Mouse (Mus musculus) lung, embryonic 14.5 days (tissue): ENCODE data around the gene Pcsk4. TPM values are rescaled to one million over a fixed set of nuclear protein-coding genes. Genes with fewer than 3 reads are reported as not detected.
A peak's percentile ranks its signal among the peaks of the same experiment; 100 is the strongest.

ENCODE experiments used
- ATAC-seq: fragments of 200-750 bp; cut with Nextera tagmentation; 2 replicates; pipeline ENCODE4 v1.8.0; 2017; ENCODE audit warnings: mild to moderate bottlenecking, moderate TSS enrichment, moderate library complexity; ENCODE audit not compliant: insufficient read depth
- DNase-seq: peaks from one replicate; pipeline ENCODE4 v3.0.0-alpha.2; 2015
- H3K27ac ChIP-seq: fragments of 300-500 bp; sonication (generic); 2 replicates; pipeline ENCODE4 v1.5.1; 2014; ENCODE audit warnings: low read depth, mild to moderate bottlenecking, moderate library complexity
- H3K27me3 ChIP-seq: fragments of 300-500 bp; sonication (generic); 2 replicates; pipeline ENCODE4 v1.6.1; 2014; ENCODE audit warnings: low read length, control low read depth; ENCODE audit not compliant: insufficient read depth
- H3K36me3 ChIP-seq: fragments of 300-500 bp; sonication (generic); 2 replicates; pipeline ENCODE4 v1.6.1; 2014; ENCODE audit warnings: control low read depth; ENCODE audit not compliant: insufficient read depth
- H3K4me1 ChIP-seq: fragments of 300-500 bp; sonication (generic); 2 replicates; pipeline ENCODE4 v1.6.1; 2014; ENCODE audit warnings: antibody characterized with exemption, control low read depth; ENCODE audit not compliant: insufficient read depth
- H3K4me2 ChIP-seq: fragments of 300-500 bp; sonication (generic); 2 replicates; pipeline ENCODE4 v1.6.1; 2014; ENCODE audit warnings: mild to moderate bottlenecking
- H3K4me3 ChIP-seq: fragments of 300-500 bp; sonication (generic); 2 replicates; pipeline ENCODE4 v1.5.1; 2014; ENCODE audit warnings: low read depth, low read length
- H3K9ac ChIP-seq: fragments of 300-500 bp; sonication (generic); 2 replicates; pipeline ENCODE4 v1.6.1; 2014
- H3K9me3 ChIP-seq: fragments of 300-500 bp; sonication (generic); 2 replicates; pipeline ENCODE4 v1.6.1; 2016; ENCODE audit warnings: low read depth, low read length, control low read depth
- CTCF ChIP-seq: IDR thresholded peaks from 2 replicates; pipeline ENCODE4 v1.5.1; 2016; ENCODE audit warnings: antibody characterized with exemption, low read depth
- WGBS: fragments of 180-500 bp; shearing (Covaris S2); extraction: QIAGEN DNeasy Blood & Tissue Kit; methylation state at CpG from one replicate; pipeline ENCODE4 v1.1.7; 2014; 5-methylcytosine and 5-hydroxymethylcytosine counted together
- polyA plus RNA-seq: library from polyadenylated mRNA; unstranded; fragments of >200 nt; fragmentation: Nextera tagmentation; extraction: Ambion mirVana; gene quantifications from 2 replicates; pipeline ENCODE4 v1.2.1, GENCODE M21; 2014

Gene Pcsk4
- polyA plus RNA-seq, 1 experiment from 2014 or later: 4.2 TPM

DNA sequence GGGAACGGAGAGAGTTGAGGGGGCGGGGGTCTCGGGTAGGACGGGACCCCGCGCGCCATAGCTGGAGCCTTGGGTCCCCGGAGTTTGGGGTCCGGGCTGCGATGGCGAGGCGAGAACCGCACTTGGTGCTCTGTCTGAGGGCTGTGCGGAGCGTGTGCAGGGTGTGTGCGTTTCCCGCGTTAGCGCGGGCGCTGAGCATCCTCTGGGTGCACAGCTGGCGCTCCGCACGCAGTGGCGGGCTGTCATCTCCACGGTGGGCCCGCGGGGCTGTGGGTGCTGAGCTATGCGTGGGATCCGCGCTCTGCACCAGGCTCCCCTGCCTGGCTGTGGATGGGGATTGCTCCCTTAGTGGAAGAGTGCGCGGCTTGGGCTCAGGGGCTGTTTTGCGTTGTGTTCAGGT lies 27.4 kb upstream of the Pcsk4 start:
- no peak for TF ChIP-seq CTCF
- Histone ChIP-seq H3K4me2 (peak overlapping the region; percentile 63), H3K27me3 (peaks cover 65% of the 10 kb centered on the region), H3K27ac (no peak overlapping the region), H3K4me3 (peak overlapping the region; percentile 36), H3K9me3 (no peaks in the 10 kb centered on the region), H3K36me3 (no peaks in the 10 kb centered on the region), H3K9ac (no peak overlapping the region), H3K4me1 (peaks cover 5% of the 10 kb centered on the region; the same call in 1 of the 2 replicates)
- 2% methylated on average over 34 of the region's 34 CpGs for WGBS
- DNase-seq: no peak
- no peak for ATAC-seq

DNA sequence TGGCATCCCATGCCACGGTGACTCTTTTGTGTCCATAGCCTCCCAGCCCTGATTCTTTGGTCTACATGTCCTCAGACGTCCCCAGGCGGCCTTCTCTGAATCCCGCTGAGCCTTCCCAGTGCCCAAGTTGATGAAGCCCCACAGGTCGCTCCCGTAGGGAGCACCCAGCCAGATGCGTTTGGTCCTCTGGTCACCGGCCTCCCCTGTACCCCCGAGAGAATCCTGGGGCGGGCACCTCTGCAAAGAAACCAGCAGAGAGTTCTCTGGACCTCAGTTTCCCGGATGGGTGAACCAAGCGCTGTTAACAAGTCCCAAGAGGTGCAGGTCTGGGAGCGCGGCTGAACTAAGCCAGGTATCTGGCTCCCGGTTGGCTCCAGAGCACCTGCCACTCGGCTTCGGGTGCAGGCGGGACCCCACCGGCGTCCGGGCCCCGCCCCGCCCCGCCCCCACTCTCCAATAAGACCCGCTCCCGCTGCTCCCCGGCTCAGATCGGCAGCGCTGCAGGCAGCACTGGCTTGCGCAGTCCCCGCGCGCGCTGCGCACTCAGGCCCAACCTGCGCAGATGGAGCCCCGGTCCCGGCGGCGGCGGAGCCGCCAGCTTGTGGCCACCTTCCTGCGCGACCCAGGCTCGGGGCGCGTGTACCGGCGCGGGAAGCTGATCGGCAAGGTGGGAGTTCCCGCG lies 26.8 kb upstream of the Pcsk4 start, which contains the start of gene Plk5:
Gene Plk5, plus strand, starts transcription at position 459 of the 682 bp plus-strand sequence.
- no peaks in the 10 kb centered on the region for H3K9me3 ChIP-seq
- H3K9ac ChIP-seq: no peak within 1 kb of the TSS
- no peak for ATAC-seq
- H3K27ac ChIP-seq: no peak within 1 kb of the TSS
- peaks cover 5% of the 10 kb centered on the region; the same call in 1 of the 2 replicates for H3K4me1 ChIP-seq
- TF ChIP-seq CTCF: no peak
- 1% methylated on average over 53 of the region's 53 CpGs for WGBS
- H3K4me3 ChIP-seq: peak within 1 kb of the TSS; percentile 36
- DNase-seq: no peak
- H3K27me3 ChIP-seq: peaks cover 71% of the 10 kb centered on the region
- H3K36me3 ChIP-seq: no peaks in the 10 kb centered on the region
- H3K4me2 ChIP-seq: peak within 1 kb of the TSS; percentile 63

DNA sequence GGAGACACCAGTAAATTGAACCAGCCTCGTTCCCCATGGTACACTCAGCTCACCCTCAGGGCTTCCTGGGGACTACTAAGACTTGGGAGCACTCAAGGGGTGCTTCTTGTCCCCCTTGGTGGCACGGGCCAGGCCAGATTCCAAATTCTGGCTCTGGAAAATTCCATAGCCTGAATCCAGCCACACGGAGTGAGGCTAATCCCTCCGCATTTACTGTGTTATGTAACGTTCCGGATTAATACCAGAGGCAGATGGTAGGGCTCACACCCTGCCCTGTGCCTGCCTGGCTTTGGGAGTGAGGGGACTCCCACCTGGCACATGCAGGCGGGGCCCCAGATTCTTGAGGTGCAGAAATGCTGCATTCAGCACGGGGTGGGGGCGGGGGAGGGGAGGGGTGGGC lies 26.1 kb upstream of the Pcsk4 start:
- H3K36me3 ChIP-seq: no peaks in the 10 kb centered on the region
- no peak overlapping the region for H3K9ac ChIP-seq
- no peaks in the 10 kb centered on the region for H3K9me3 ChIP-seq
- ATAC-seq (no peak), DNase-seq (no peak)
- TF ChIP-seq CTCF: no peak
- H3K4me2 ChIP-seq: no peak overlapping the region
- peaks cover 5% of the 10 kb centered on the region; the same call in 1 of the 2 replicates for H3K4me1 ChIP-seq
- no peak overlapping the region for H3K4me3 ChIP-seq
- 14% methylated on average over 9 of the region's 9 CpGs for WGBS
- no peak overlapping the region for H3K27ac ChIP-seq
- peaks cover 78% of the 10 kb centered on the region for H3K27me3 ChIP-seq

DNA sequence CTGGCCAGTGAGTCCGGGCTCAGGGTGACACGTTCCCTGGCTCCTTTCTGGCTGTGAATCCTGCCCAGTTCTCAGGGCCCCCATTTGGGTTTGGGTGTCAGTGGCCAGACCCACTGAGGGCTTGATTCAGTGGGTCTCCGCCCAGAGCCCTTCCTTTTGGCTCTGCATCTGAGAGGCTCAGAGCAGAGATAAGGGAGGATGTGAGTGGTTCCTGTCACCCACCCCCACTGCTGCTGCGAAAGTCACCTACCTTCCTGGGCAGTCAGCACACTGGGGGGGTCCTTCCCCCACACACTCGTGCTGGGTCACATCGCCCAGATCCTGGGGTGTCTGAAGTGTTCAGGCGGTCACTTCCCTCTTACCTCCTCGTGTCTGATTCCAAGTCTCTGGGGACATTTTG lies 23.4 kb upstream of the Pcsk4 start:
- Histone ChIP-seq H3K9ac (no peak overlapping the region), H3K36me3 (no peaks in the 10 kb centered on the region), H3K27me3 (peaks cover 91% of the 10 kb centered on the region), H3K4me2 (no peak overlapping the region), H3K27ac (no peak overlapping the region), H3K4me3 (no peak overlapping the region), H3K9me3 (no peaks in the 10 kb centered on the region), H3K4me1 (peaks cover 15% of the 10 kb centered on the region; the same call in 1 of the 2 replicates)
- ATAC-seq (no peak), DNase-seq (no peak)
- no peak for TF ChIP-seq CTCF
- 49% methylated on average over 8 of the region's 8 CpGs for WGBS

DNA sequence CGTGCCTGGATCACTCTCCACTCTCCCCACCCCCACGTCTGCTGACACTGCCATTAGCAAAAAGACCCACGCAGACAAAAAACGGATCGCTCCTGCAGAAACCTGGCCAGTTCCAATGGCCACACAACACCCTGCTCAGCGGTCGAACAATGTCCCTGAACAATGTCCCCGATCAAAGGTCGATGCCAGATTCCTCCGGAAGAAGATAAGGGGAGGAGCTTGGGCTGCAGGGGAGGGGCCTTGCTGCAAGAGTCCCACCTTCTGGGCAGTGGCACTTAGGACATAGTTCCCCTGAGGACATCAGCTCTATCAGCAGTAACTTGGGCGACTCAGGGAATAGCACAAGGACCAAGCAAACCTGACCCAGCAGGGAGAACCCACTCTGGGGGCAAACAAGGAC lies 22.6 kb upstream of the Pcsk4 start:
- H3K4me2 ChIP-seq: no peak overlapping the region
- H3K27ac ChIP-seq: no peak overlapping the region
- no peaks in the 10 kb centered on the region for H3K9me3 ChIP-seq
- ATAC-seq (no peak), DNase-seq (no peak)
- 29% methylated on average over 11 of the region's 11 CpGs for WGBS
- H3K36me3 ChIP-seq: no peaks in the 10 kb centered on the region
- no peak for TF ChIP-seq CTCF
- H3K9ac ChIP-seq: no peak overlapping the region
- H3K4me1 ChIP-seq: peaks cover 15% of the 10 kb centered on the region; the same call in 1 of the 2 replicates
- peaks cover 90% of the 10 kb centered on the region for H3K27me3 ChIP-seq
- H3K4me3 ChIP-seq: no peak overlapping the region

DNA sequence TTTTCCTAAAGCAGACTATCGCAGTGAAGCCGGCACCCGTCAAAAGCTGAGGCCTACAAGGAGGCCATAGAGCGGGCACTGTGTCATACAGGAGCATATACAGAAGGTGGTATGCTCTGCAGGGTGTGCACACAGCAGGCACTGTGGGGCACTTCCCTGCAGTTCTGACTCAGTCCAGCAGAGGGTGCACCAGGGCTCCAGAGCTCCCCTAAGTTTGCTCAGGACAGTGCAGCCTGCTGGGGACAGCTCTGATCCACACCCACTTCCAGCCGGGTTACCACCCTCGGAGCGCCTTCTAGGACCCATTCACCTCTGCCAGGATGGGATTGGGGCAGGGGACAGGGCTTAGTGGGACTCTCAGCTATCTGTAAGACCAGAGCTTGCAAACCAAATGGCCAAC lies 21.0 kb upstream of the Pcsk4 start:
- H3K9me3 ChIP-seq: no peaks in the 10 kb centered on the region
- DNase-seq: peak; percentile 94
- no peaks in the 10 kb centered on the region for H3K36me3 ChIP-seq
- 5% methylated on average over 7 of the region's 7 CpGs for WGBS
- peaks cover 89% of the 10 kb centered on the region for H3K27me3 ChIP-seq
- H3K4me2 ChIP-seq: no peak overlapping the region
- H3K27ac ChIP-seq: no peak overlapping the region
- peak; percentile 98 for TF ChIP-seq CTCF
- ATAC-seq: peak; percentile 81
- H3K4me3 ChIP-seq: no peak overlapping the region
- peaks cover 10% of the 10 kb centered on the region; the same call in 1 of the 2 replicates for H3K4me1 ChIP-seq
- H3K9ac ChIP-seq: no peak overlapping the region

DNA sequence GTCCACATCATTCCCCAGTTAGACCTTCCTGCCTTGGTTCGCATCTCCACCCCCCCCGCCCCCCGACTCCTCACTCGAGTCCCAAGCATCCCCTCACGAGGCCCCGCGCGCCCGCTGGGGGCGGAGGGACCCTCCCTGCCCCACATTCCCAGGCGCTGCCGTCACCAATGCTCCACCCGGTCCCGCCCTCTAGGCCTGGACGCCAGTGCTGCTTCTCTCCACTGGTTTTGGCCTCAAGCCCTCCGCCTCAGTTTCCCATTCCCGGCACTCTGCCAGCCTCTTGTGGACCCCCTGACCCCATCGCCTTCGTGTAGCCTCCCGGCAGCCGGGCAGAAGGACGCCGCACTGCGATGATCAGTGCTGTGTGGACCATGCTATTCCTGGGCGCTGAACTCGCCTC lies 19.7 kb upstream of the Pcsk4 start:
- no peak for TF ChIP-seq CTCF
- peak overlapping the region; percentile 60 for H3K4me2 ChIP-seq
- no peaks in the 10 kb centered on the region for H3K9me3 ChIP-seq
- peak; percentile 62 for DNase-seq
- H3K4me1 ChIP-seq: peaks cover 10% of the 10 kb centered on the region; the same call in 1 of the 2 replicates
- WGBS: 14% methylated on average over 26 of the region's 26 CpGs
- H3K9ac ChIP-seq: 0 out of 2 replicates have a peak overlapping the region, but pooled peaks have one; percentile 9
- H3K27ac ChIP-seq: no peak overlapping the region
- no peak for ATAC-seq
- peaks cover 91% of the 10 kb centered on the region for H3K27me3 ChIP-seq
- H3K36me3 ChIP-seq: no peaks in the 10 kb centered on the region
- peak overlapping the region; percentile 36 for H3K4me3 ChIP-seq
